Mouse (Mus musculus): ENCODE measurements at regions not wholly inside any gene's neighbourhood (a gene's known extent, or its start where the extent isn't known, plus 50 kb on each side); places are given as distances from the start of the nearest gene placed in this dataset.

DNA sequence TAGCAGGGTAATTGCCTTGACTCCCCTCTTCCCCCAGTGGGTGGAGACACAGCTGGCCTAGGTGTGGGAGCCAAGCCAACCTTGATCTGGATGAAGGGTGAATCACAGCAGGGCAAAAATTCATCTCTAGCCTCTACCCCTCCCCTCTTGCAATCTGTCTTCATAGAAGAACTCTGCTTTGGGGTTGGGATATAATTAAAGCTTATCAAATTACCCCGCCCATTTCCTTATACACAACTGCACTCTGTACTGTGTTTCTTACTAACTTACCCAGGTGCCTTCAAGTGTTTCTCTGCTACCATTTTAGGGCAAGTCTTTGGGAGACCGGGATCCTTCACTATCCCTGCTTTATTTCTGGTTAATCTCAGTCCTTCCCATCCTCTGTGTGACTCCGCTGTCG, 138.7 kb upstream of the Plcz1 start:
- Histone ChIP-seq H3K27ac (no peak overlapping the region), H3K4me3 (no peak overlapping the region), H3K36me3 (no peaks in the 10 kb centered on the region), H3K27me3 (ENCODE audit: insufficient read depth, poor library complexity, severe bottlenecking) (no peaks in the 10 kb centered on the region), H3K4me1 (no peaks in the 10 kb centered on the region), H3K9me3 (no peaks in the 10 kb centered on the region)
- DNase-seq (ENCODE audit: low spot score): no peak
- 68% methylated on average over 4 of the region's 4 CpGs for WGBS

- no peaks in the 10 kb centered on the region for H3K36me3 ChIP-seq
- DNase-seq (ENCODE audit: low spot score): no peak
- no peak overlapping the region for H3K4me3 ChIP-seq
- no peaks in the 10 kb centered on the region for H3K27me3 ChIP-seq (ENCODE audit: insufficient read depth, poor library complexity, severe bottlenecking)
- no peaks in the 10 kb centered on the region for H3K9me3 ChIP-seq
- H3K4me1 ChIP-seq: no peaks in the 10 kb centered on the region
- H3K27ac ChIP-seq: no peak overlapping the region
- WGBS: 67% methylated on average over 12 of the region's 12 CpGs
Measured at GRCm38 (mm10) chr6:140178425-140179193, 137.4 kb upstream of the Plcz1 start.

DNA sequence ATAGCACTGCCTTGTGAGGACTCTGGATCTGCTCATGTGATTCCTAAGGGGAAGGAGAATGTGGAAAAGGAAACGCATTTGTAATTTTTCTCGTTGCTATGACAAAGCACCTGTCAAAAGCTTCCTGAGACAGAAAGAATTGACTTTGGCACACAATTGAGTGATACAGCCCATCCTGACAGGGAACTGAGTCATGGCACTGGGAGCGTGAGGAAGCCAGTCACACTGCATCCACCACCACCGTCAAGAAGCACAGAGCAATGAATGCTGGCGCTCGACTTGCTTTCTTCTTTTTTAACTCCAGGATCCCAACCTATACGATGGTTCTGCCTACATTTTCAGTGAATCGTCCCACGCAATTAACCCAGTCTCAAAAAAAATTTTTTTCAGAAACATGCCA, 131.5 kb upstream of the Plcz1 start:
- Histone ChIP-seq H3K4me1 (no peaks in the 10 kb centered on the region), H3K36me3 (no peaks in the 10 kb centered on the region), H3K27me3 (ENCODE audit: insufficient read depth, poor library complexity, severe bottlenecking) (no peaks in the 10 kb centered on the region), H3K9me3 (no peaks in the 10 kb centered on the region), H3K4me3 (no peak overlapping the region), H3K27ac (no peak overlapping the region)
- 86% methylated on average over 9 of the region's 9 CpGs for WGBS
- DNase-seq (ENCODE audit: low spot score): no peak

GRCm38 (mm10) chr6:140169836-140170235, 128.6 kb upstream of the Plcz1 start:
- no peaks in the 10 kb centered on the region for H3K4me1 ChIP-seq
- H3K27ac ChIP-seq: no peak overlapping the region
- no peak for DNase-seq (ENCODE audit: low spot score)
- H3K27me3 ChIP-seq (ENCODE audit: insufficient read depth, poor library complexity, severe bottlenecking): no peaks in the 10 kb centered on the region
- H3K9me3 ChIP-seq: no peaks in the 10 kb centered on the region
- WGBS: 89% methylated on average over 3 of the region's 3 CpGs
- H3K36me3 ChIP-seq: no peaks in the 10 kb centered on the region
- H3K4me3 ChIP-seq: no peak overlapping the region

- Histone ChIP-seq H3K4me1 (no peaks in the 10 kb centered on the region), H3K27ac (no peak overlapping the region), H3K36me3 (no peaks in the 10 kb centered on the region), H3K4me3 (no peak overlapping the region), H3K27me3 (ENCODE audit: insufficient read depth, poor library complexity, severe bottlenecking) (no peaks in the 10 kb centered on the region), H3K9me3 (no peaks in the 10 kb centered on the region)
- DNase-seq (ENCODE audit: low spot score): no peak
- WGBS: 81% methylated on average over 4 of the region's 4 CpGs
Measured at GRCm38 (mm10) chr6:140167182-140167581, 125.9 kb upstream of the Plcz1 start.

DNA sequence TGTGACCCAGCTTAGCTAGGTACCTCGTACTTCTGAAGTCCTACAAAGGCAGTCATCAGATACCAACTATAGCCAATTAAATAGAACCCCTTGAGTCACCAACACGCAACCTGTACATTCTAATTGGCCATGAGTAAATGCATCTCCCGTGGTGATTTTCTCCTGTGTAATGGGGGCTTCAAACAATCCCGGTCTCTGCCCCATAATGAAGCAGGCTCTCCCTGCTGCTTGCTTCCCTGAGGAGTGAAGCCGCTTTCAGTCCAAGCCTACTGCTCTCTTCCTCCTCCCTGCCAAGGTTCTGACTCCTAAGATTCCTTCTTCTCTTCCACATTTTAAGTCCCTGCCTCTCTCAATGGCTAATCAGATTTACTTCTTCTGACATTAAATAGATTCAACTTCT, 121.5 kb upstream of the Plcz1 start:
- WGBS: 83% methylated on average over 5 of the region's 5 CpGs
- no peaks in the 10 kb centered on the region for H3K4me1 ChIP-seq
- H3K9me3 ChIP-seq: no peaks in the 10 kb centered on the region
- DNase-seq (ENCODE audit: low spot score): no peak
- no peak overlapping the region for H3K4me3 ChIP-seq
- H3K27ac ChIP-seq: no peak overlapping the region
- H3K36me3 ChIP-seq: no peaks in the 10 kb centered on the region
- H3K27me3 ChIP-seq (ENCODE audit: insufficient read depth, poor library complexity, severe bottlenecking): no peaks in the 10 kb centered on the region

DNA sequence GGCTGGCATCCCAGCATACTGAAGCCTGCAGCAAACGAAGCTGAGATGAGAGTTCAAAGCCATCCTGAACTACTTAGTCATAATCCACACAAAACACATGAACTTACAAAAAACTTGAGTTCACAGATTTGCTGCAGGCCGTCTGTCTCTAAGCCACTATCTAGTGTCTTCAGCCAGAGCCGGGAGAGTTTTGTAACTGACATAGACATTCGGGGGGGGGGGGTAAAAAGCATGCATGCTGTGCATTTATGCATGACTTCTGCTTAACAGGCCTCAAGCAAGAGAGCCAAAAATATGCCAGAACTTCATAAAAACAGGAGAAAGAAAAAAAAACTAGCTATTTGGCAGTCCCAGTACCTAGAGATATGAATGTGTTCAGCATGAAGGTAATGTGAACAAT, 120.2 kb upstream of the Plcz1 start:
- Histone ChIP-seq H3K4me1 (no peaks in the 10 kb centered on the region), H3K9me3 (no peaks in the 10 kb centered on the region), H3K27me3 (ENCODE audit: insufficient read depth, poor library complexity, severe bottlenecking) (no peaks in the 10 kb centered on the region), H3K36me3 (no peaks in the 10 kb centered on the region), H3K27ac (no peak overlapping the region), H3K4me3 (no peak overlapping the region)
- DNase-seq (ENCODE audit: low spot score): no peak
- WGBS: 77% methylated on average over 4 of the region's 4 CpGs

- no peaks in the 10 kb centered on the region for H3K4me1 ChIP-seq
- no peaks in the 10 kb centered on the region for H3K36me3 ChIP-seq
- no peaks in the 10 kb centered on the region for H3K9me3 ChIP-seq
- no peak overlapping the region for H3K4me3 ChIP-seq
- no peaks in the 10 kb centered on the region for H3K27me3 ChIP-seq (ENCODE audit: insufficient read depth, poor library complexity, severe bottlenecking)
- no peak overlapping the region for H3K27ac ChIP-seq
- no peak for DNase-seq (ENCODE audit: low spot score)
- WGBS: 76% methylated on average over 13 of the region's 13 CpGs
Measured at GRCm38 (mm10) chr6:140160946-140161345, 119.7 kb upstream of the Plcz1 start.

- no peaks in the 10 kb centered on the region for H3K4me1 ChIP-seq
- 79% methylated on average over 13 of the region's 13 CpGs for WGBS
- no peak for DNase-seq (ENCODE audit: low spot score)
- H3K4me3 ChIP-seq: no peak overlapping the region
- no peaks in the 10 kb centered on the region for H3K36me3 ChIP-seq
- H3K27ac ChIP-seq: no peak overlapping the region
- no peaks in the 10 kb centered on the region for H3K9me3 ChIP-seq
- H3K27me3 ChIP-seq (ENCODE audit: insufficient read depth, poor library complexity, severe bottlenecking): no peaks in the 10 kb centered on the region
Measured at GRCm38 (mm10) chr6:140158986-140159385, 117.7 kb upstream of the Plcz1 start.

- Histone ChIP-seq H3K27ac (no peak overlapping the region), H3K27me3 (ENCODE audit: insufficient read depth, poor library complexity, severe bottlenecking) (no peaks in the 10 kb centered on the region), H3K4me1 (no peaks in the 10 kb centered on the region), H3K4me3 (no peak overlapping the region), H3K36me3 (no peaks in the 10 kb centered on the region), H3K9me3 (no peaks in the 10 kb centered on the region)
- WGBS: 79% methylated on average over 6 of the region's 6 CpGs
- no peak for DNase-seq (ENCODE audit: low spot score)
Measured at GRCm38 (mm10) chr6:140157375-140157774, 116.1 kb upstream of the Plcz1 start.

GRCm38 (mm10) chr6:140152418-140153176, 111.3 kb upstream of the Plcz1 start:
- H3K36me3 ChIP-seq: no peaks in the 10 kb centered on the region
- no peaks in the 10 kb centered on the region for H3K4me1 ChIP-seq
- no peak overlapping the region for H3K27ac ChIP-seq
- no peak for DNase-seq (ENCODE audit: low spot score)
- no peaks in the 10 kb centered on the region for H3K9me3 ChIP-seq
- WGBS: 70% methylated on average over 10 of the region's 10 CpGs
- H3K4me3 ChIP-seq: no peak overlapping the region
- H3K27me3 ChIP-seq (ENCODE audit: insufficient read depth, poor library complexity, severe bottlenecking): no peaks in the 10 kb centered on the region

GRCm38 (mm10) chr6:140148628-140149245, 107.5 kb upstream of the Plcz1 start:
- DNase-seq (ENCODE audit: low spot score): no peak
- Histone ChIP-seq H3K27ac (no peak overlapping the region), H3K9me3 (no peaks in the 10 kb centered on the region), H3K4me3 (no peak overlapping the region), H3K36me3 (no peaks in the 10 kb centered on the region), H3K27me3 (ENCODE audit: insufficient read depth, poor library complexity, severe bottlenecking) (no peaks in the 10 kb centered on the region), H3K4me1 (no peaks in the 10 kb centered on the region)
- WGBS: 88% methylated on average over 11 of the region's 11 CpGs

GRCm38 (mm10) chr6:140148138-140148537, 106.9 kb upstream of the Plcz1 start:
- no peak for DNase-seq (ENCODE audit: low spot score)

More at GRCm38 (mm10) chr6:140148138-140148537, 106.9 kb upstream of the Plcz1 start:
- no peak overlapping the region for H3K4me3 ChIP-seq
- H3K27me3 ChIP-seq (ENCODE audit: insufficient read depth, poor library complexity, severe bottlenecking): no peaks in the 10 kb centered on the region
- H3K27ac ChIP-seq: no peak overlapping the region
- no peaks in the 10 kb centered on the region for H3K9me3 ChIP-seq
- H3K36me3 ChIP-seq: no peaks in the 10 kb centered on the region
- no peaks in the 10 kb centered on the region for H3K4me1 ChIP-seq
- WGBS: 55% methylated on average over 3 of the region's 3 CpGs

All from heart, embryonic 10.5 days (tissue).